Mouse (Mus musculus): ENCODE data around the gene Gm21118.
"Not testable (repeated sequence)": the region's sequence is repeated elsewhere in the genome, so short reads cannot be mapped to it uniquely, and the experiment has no call there.

Gene Gm21118

DNA sequence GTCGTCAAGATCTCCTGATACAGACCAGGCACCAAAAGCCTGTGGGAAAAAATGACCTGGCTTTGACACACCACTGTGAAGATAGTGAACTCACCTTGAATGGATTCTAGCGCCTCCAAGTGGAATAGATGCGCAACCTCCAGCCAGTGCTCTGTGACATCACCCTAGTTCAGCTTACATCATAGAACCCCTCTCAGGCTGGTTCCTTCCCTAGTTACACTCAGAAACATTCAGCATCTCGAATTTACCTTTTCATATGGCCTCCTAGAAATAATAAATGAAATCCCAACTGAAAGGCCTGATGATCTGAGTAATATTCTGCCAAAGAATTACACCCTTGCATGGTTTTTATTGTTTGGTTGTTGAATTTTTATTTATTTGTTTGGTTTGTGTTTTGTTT lies at the start of gene Gm21118:
TSS of gene Gm21118 (minus strand) at position 101 of the 400 bp plus-strand sequence.
- not testable (repeated sequence) for DNase-seq (ENCODE audit: low read depth, low spot score)

DNA sequence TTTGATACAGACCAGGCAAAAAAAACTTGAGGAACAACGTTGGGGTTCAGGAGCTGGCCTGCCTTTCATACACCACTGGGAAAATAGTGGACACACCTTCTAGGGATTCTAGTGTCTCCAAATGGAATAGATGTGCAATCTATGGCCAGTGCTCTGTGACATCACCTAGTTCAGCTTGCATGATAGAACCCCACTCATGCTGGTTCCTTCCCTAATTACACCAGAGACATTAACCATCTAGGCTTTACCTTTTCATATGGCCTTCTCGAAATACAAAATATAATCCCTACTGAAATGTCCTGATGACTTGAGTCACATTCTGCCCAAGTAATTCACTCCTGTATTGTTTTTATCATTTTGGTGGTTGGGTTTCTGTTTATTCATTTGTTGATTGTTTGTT lies 29.7 kb upstream of the Gm21118 start, which contains the start of the genes Gm29423 and Gm29644:
TSS of gene Gm29423 (minus strand) at position 101 of the 400 bp plus-strand sequence.
TSS of gene Gm29644 (minus strand) at position 157 of the 400 bp plus-strand sequence.
- not testable (repeated sequence) for DNase-seq (ENCODE audit: low read depth, low spot score)

All from brain, adult 2 months (tissue).